Mouse (Mus musculus): Measurements from ENCODE around the gene Dclre1b.

GRCm38 (mm10) chr3:103780271-103780670 lies 29.0 kb downstream of the Dclre1b start:
- TF ChIP-seq CTCF (IDR thresholded peaks at IDR 0.05; ENCODE audit: borderline replicate concordance, insufficient read depth, low read depth, low read length): no peak
- TF ChIP-seq POLR2A (IDR thresholded peaks at IDR 0.05; ENCODE audit: borderline replicate concordance, insufficient read depth, low read length): no peak

All from cerebellum, adult 2 months (tissue).